Mouse (Mus musculus) cerebellum, adult 2 months (tissue): Measurements from ENCODE around the gene Mymk. TPM values are rescaled to one million over a fixed set of nuclear protein-coding genes. Genes with fewer than 3 reads are reported as not detected.

Experiments used
- DNase-seq, 2 experiments: peaks; one replicate each; pipeline ENCODE4 v3.0.0; 2021
- H3K27ac ChIP-seq: fragments of 200-500 bp; 2 replicates; pipeline ENCODE4 v1.5.1; 2012; ENCODE audit warnings: low read length, control low read depth, inconsistent platforms; ENCODE audit not compliant: insufficient read depth
- H3K27me3 ChIP-seq: fragments of 200-500 bp; 2 replicates; pipeline ENCODE4 v1.6.1; 2012; ENCODE audit warnings: inconsistent platforms, mild to moderate bottlenecking, low read length, moderate library complexity; ENCODE audit not compliant: control insufficient read depth, insufficient read depth
- H3K4me1 ChIP-seq: fragments of 200-500 bp; 2 replicates; pipeline ENCODE4 v1.6.1; 2011; ENCODE audit warnings: low read length; ENCODE audit not compliant: control insufficient read depth, insufficient read depth
- H3K4me3 ChIP-seq: fragments of 200-500 bp; replicated peaks from 2 replicates; pipeline ENCODE3; 2011; ENCODE audit warnings: mild to moderate bottlenecking, low read depth, low read length, control low read depth; ENCODE audit not compliant: insufficient read depth
- CTCF ChIP-seq: fragments of 200-500 bp; IDR thresholded peaks from 2 replicates; pipeline ENCODE4 v1.5.1; 2011; ENCODE audit warnings: low read depth, mild to moderate bottlenecking, control low read depth, low read length, moderate library complexity, borderline replicate concordance; ENCODE audit not compliant: insufficient read depth
- POLR2A ChIP-seq: fragments of 200-500 bp; IDR thresholded peaks from 2 replicates; pipeline ENCODE4 v1.6.1; 2011; ENCODE audit warnings: low read length, control low read depth, borderline replicate concordance; ENCODE audit not compliant: insufficient read depth
- WGBS: fragments of 180-500 bp; shearing (Covaris S2); methylation state at CpG from one replicate; pipeline ENCODE4 v1.1.7; 2018; 5-methylcytosine and 5-hydroxymethylcytosine counted together
- polyA plus RNA-seq: library from polyadenylated mRNA; depleted of rRNA; stranded (reverse); fragments of >200 nt; gene quantifications from 2 replicates; pipeline ENCODE4 v1.2.3, GENCODE M21; 2012

The Mymk gene
- polyA plus RNA-seq, 1 experiment, result 0.43 TPM

- Histone ChIP-seq H3K4me3 (no peak overlapping the region), H3K27me3 (no peaks in the 10 kb centered on the region), H3K27ac (no peak overlapping the region), H3K4me1 (no peaks in the 10 kb centered on the region)
- TF ChIP-seq POLR2A, result no peak
- no peak for TF ChIP-seq CTCF
- no peak for DNase-seq
- 43% methylated on average over 8 of the region's 8 CpGs for WGBS
Observed at GRCm38 (mm10) chr2:27042131-27042844, 29.7 kb downstream of the Mymk start.

- DNase-seq, result peak in 1 of 2 experiments; percentile 28
- H3K27me3 ChIP-seq, result no peaks in the 10 kb centered on the region
- H3K4me1 ChIP-seq, result no peaks in the 10 kb centered on the region
- TF ChIP-seq POLR2A (no peak), CTCF (peak; percentile 24; the same call in 1 of the 2 replicates)
- H3K27ac ChIP-seq, result no peak overlapping the region
- no peak overlapping the region for H3K4me3 ChIP-seq
- 7% methylated on average over 1 of the region's 1 CpGs for whole genome bisulfite sequencing
Observed at GRCm38 (mm10) chr2:27039286-27039685, 32.7 kb downstream of the Mymk start.

- TF ChIP-seq POLR2A (no peak), CTCF (peak; percentile 94)
- Histone ChIP-seq H3K4me3 (no peak overlapping the region), H3K27me3 (no peaks in the 10 kb centered on the region), H3K4me1 (no peaks in the 10 kb centered on the region), H3K27ac (no peak overlapping the region)
- peak; percentile 64 to 68 for DNase-seq
- WGBS, result 2% methylated on average over 3 of the region's 3 CpGs
Observed at GRCm38 (mm10) chr2:27038596-27038995, 33.4 kb downstream of the Mymk start.

GRCm38 (mm10) chr2:27037008-27037407 is 35.0 kb downstream of the Mymk start:
- no peak for DNase-seq
- H3K27ac ChIP-seq, result no peak overlapping the region
- no peak for TF ChIP-seq CTCF
- no peak for TF ChIP-seq POLR2A
- H3K27me3 ChIP-seq, result no peaks in the 10 kb centered on the region
- H3K4me1 ChIP-seq, result no peaks in the 10 kb centered on the region
- H3K4me3 ChIP-seq, result no peak overlapping the region
- WGBS, result 62% methylated on average over 4 of the region's 4 CpGs

GRCm38 (mm10) chr2:27036003-27036402 is 36.0 kb downstream of the Mymk start:
- Histone ChIP-seq H3K4me1 (no peaks in the 10 kb centered on the region), H3K27ac (no peak overlapping the region), H3K27me3 (no peaks in the 10 kb centered on the region), H3K4me3 (no peak overlapping the region)
- 44% methylated on average over 3 of the region's 3 CpGs for WGBS
- TF ChIP-seq POLR2A (no peak), CTCF (no peak)
- DNase-seq, result no peak

- Histone ChIP-seq H3K4me3 (no peak overlapping the region), H3K27ac (no peak overlapping the region), H3K4me1 (no peaks in the 10 kb centered on the region), H3K27me3 (no peaks in the 10 kb centered on the region)
- TF ChIP-seq CTCF (no peak), POLR2A (no peak)
- 80% methylated on average over 2 of the region's 2 CpGs for WGBS
- DNase-seq, result no peak
Observed at GRCm38 (mm10) chr2:27032361-27032760, 39.6 kb downstream of the Mymk start.

- Histone ChIP-seq H3K27ac (no peak overlapping the region), H3K4me3 (peak overlapping the region; percentile 67), H3K27me3 (no peaks in the 10 kb centered on the region), H3K4me1 (peaks cover 20% of the 10 kb centered on the region)
- no peak for TF ChIP-seq POLR2A
- TF ChIP-seq CTCF, result no peak
- DNase-seq, result no peak
- 72% methylated on average over 4 of the region's 4 CpGs for WGBS
Observed at GRCm38 (mm10) chr2:27028437-27029015, 43.5 kb downstream of the Mymk start.

GRCm38 (mm10) chr2:27027618-27028436 is 44.2 kb downstream of the Mymk start, which contains the start of gene Slc2a6:
TSS of gene Slc2a6 (minus strand) at chr2:27027998.
- Histone ChIP-seq H3K4me3 (peak within 1 kb of the TSS; percentile 67), H3K27me3 (no peaks in the 10 kb centered on the region), H3K4me1 (peaks cover 23% of the 10 kb centered on the region), H3K27ac (peak within 1 kb of the TSS; percentile 32)
- TF ChIP-seq CTCF, result no peak
- TF ChIP-seq POLR2A, result peak; percentile 95
- under 1% methylated on average over 38 of the region's 38 CpGs for WGBS
- peak; percentile 94 to 95 for DNase-seq
